Mouse (Mus musculus) CH12.LX (cell line): ENCODE results near the gene Pik3r6. TPM values are rescaled to one million over a fixed set of nuclear protein-coding genes. Genes with fewer than 3 reads are reported as not detected.

Experiments
- DNase-seq: peaks from one replicate; pipeline ENCODE4 v3.0.0-alpha.2; 2013; ENCODE audit errors: extremely low read depth
- H3K27ac ChIP-seq: 2 replicates; pipeline ENCODE4 v1.5.1; 2012; ENCODE audit warnings: low read depth, mild to moderate bottlenecking, control low read depth, moderate library complexity; ENCODE audit not compliant: insufficient read depth
- H3K27me3 ChIP-seq: replicated peaks from 2 replicates; pipeline ENCODE3; 2012; ENCODE audit warnings: inconsistent platforms
- H3K36me3 ChIP-seq, 2 experiments: replicated peaks in 1 of 2; 2 replicates each; pipeline versions ENCODE3 to v1.6.1; 2012; ENCODE audit warnings: inconsistent platforms in 1 of 2, low read length in 1 of 2, mild to moderate bottlenecking in 1 of 2, mixed read lengths in 1 of 2, moderate library complexity in 1 of 2; ENCODE audit not compliant: control insufficient read depth in 1 of 2, insufficient read depth in 1 of 2
- H3K4me1 ChIP-seq, 2 experiments: 2 replicates each; pipeline ENCODE4 v1.6.1; 2012; ENCODE audit warnings: inconsistent platforms in 1 of 2, moderate library complexity in 1 of 2; ENCODE audit not compliant: insufficient read depth in 2 of 2, control insufficient read depth in 1 of 2
- H3K4me2 ChIP-seq: 2 replicates; pipeline ENCODE4 v1.6.1; 2012; ENCODE audit warnings: low read depth, mild to moderate bottlenecking, control low read depth; ENCODE audit not compliant: poor library complexity, insufficient read depth, severe bottlenecking
- H3K4me3 ChIP-seq, 3 experiments: fragments of 150-350 bp in 1 of 3; sonication (generic) in 1 of 3; replicated peaks in 1 of 3; 2 replicates each; pipeline versions ENCODE3 to v1.5.1; 2011 to 2012; ENCODE audit warnings: low read depth in 2 of 3, low read length in 2 of 3, mild to moderate bottlenecking in 2 of 3, moderate library complexity in 2 of 3, control low read depth in 1 of 3, improper control_type of control experiment in 1 of 3, inconsistent platforms in 1 of 3, mixed read lengths in 1 of 3; ENCODE audit not compliant: poor library complexity in 1 of 3
- H3K79me2 ChIP-seq: replicated peaks from 2 replicates; pipeline ENCODE4 v1.6.1; 2012; ENCODE audit warnings: mild to moderate bottlenecking, moderate library complexity; ENCODE audit not compliant: control insufficient read depth, poor library complexity, insufficient read depth, severe bottlenecking; ENCODE audit errors: extremely low read depth
- H3K9ac ChIP-seq: 2 replicates; pipeline ENCODE4 v1.6.1; 2012; ENCODE audit warnings: low read depth, mild to moderate bottlenecking, control low read depth, moderate library complexity; ENCODE audit not compliant: insufficient read depth
- H3K9me3 ChIP-seq: replicated peaks from 2 replicates; pipeline ENCODE3; 2012; ENCODE audit warnings: low read length, inconsistent platforms, mixed read lengths
- BHLHE40 ChIP-seq: IDR thresholded peaks from 2 replicates; pipeline ENCODE4 v1.6.1; 2011; ENCODE audit warnings: mild to moderate bottlenecking, low read depth, low read length, improper control_type of control experiment
- CHD1 ChIP-seq: IDR thresholded peaks from 2 replicates; pipeline ENCODE4 v1.6.1; 2012; ENCODE audit warnings: low read depth, low read length, improper control_type of control experiment, inconsistent platforms
- CHD2 ChIP-seq: IDR thresholded peaks from 2 replicates; pipeline ENCODE4 v1.6.1; 2011; ENCODE audit warnings: low read length, improper control_type of control experiment
- CTCF ChIP-seq, 2 experiments: IDR thresholded peaks in 1 of 2; conservative IDR thresholded peaks in 1 of 2; 2 replicates each; pipeline ENCODE4 v1.5.1; 2011 to 2012; ENCODE audit warnings: low read depth in 2 of 2, low read length in 2 of 2, improper control_type of control experiment in 1 of 2, inconsistent platforms in 1 of 2, mild to moderate bottlenecking in 1 of 2, moderate library complexity in 1 of 2
- E2F4 ChIP-seq: IDR thresholded peaks from 2 replicates; pipeline ENCODE4 v1.6.1; 2011; ENCODE audit warnings: low read depth, low read length, improper control_type of control experiment; ENCODE audit not compliant: insufficient replicate concordance
- ELF1 ChIP-seq: IDR thresholded peaks from 2 replicates; pipeline ENCODE4 v1.6.1; 2014; ENCODE audit warnings: low read depth, mild to moderate bottlenecking, inconsistent platforms, low read length, improper control_type of control experiment
- EP300 ChIP-seq: IDR thresholded peaks from 2 replicates; pipeline ENCODE4 v1.6.1; 2011; ENCODE audit warnings: low read length, improper control_type of control experiment
- ETS1 ChIP-seq: conservative IDR thresholded peaks from 2 replicates; pipeline ENCODE4 v1.6.1; 2012; ENCODE audit warnings: low read depth, mild to moderate bottlenecking, inconsistent platforms, low read length, improper control_type of control experiment, moderate library complexity
- GABPA ChIP-seq: IDR thresholded peaks from 2 replicates; pipeline ENCODE4 v1.6.1; 2012; ENCODE audit warnings: low read depth, low read length, improper control_type of control experiment, inconsistent platforms; ENCODE audit not compliant: insufficient replicate concordance
- HCFC1 ChIP-seq: IDR thresholded peaks from 2 replicates; pipeline ENCODE4 v1.6.1; 2012; ENCODE audit warnings: low read depth, mild to moderate bottlenecking, inconsistent platforms, low read length, improper control_type of control experiment
- IRF4 ChIP-seq: IDR thresholded peaks from 2 replicates; pipeline ENCODE4 v1.6.1; 2014; ENCODE audit warnings: low read depth, mild to moderate bottlenecking, inconsistent platforms, low read length, improper control_type of control experiment
- JUN ChIP-seq: IDR thresholded peaks from 2 replicates; pipeline ENCODE4 v1.6.1; 2011; ENCODE audit warnings: low read depth, mild to moderate bottlenecking, low read length, improper control_type of control experiment, moderate library complexity; ENCODE audit not compliant: insufficient read depth
- JUND ChIP-seq: conservative IDR thresholded peaks from 2 replicates; pipeline ENCODE4 v1.6.1; 2011; ENCODE audit warnings: low read depth, low read length, improper control_type of control experiment
- KAT2A ChIP-seq: IDR thresholded peaks from 2 replicates; pipeline ENCODE4 v1.6.1; 2012; ENCODE audit warnings: low read length, improper control_type of control experiment, inconsistent platforms; ENCODE audit not compliant: insufficient replicate concordance
- MAFK ChIP-seq: IDR thresholded peaks from 2 replicates; pipeline ENCODE4 v1.6.1; 2011; ENCODE audit warnings: low read length, improper control_type of control experiment; ENCODE audit not compliant: insufficient replicate concordance
- MAX ChIP-seq: IDR thresholded peaks from 2 replicates; pipeline ENCODE4 v1.6.1; 2011; ENCODE audit warnings: low read length, improper control_type of control experiment
- MAZ ChIP-seq: IDR thresholded peaks from 2 replicates; pipeline ENCODE4 v1.6.1; 2012; ENCODE audit warnings: low read depth, mild to moderate bottlenecking, inconsistent platforms, low read length, improper control_type of control experiment, moderate library complexity
- MEF2A ChIP-seq: IDR thresholded peaks from 2 replicates; pipeline ENCODE4 v1.6.1; 2014; ENCODE audit warnings: low read depth, mild to moderate bottlenecking, inconsistent platforms, low read length, improper control_type of control experiment, borderline replicate concordance
- MXI1 ChIP-seq: IDR thresholded peaks from 2 replicates; pipeline ENCODE4 v1.6.1; 2011; ENCODE audit warnings: mild to moderate bottlenecking, low read depth, low read length, improper control_type of control experiment
- MYC ChIP-seq: IDR thresholded peaks from 2 replicates; pipeline ENCODE4 v1.6.1; 2011; ENCODE audit warnings: low read depth, mild to moderate bottlenecking, improper control_type of control experiment, low read length
- NELFE ChIP-seq: IDR thresholded peaks from 2 replicates; pipeline ENCODE4 v1.6.1; 2011; ENCODE audit warnings: low read depth, low read length, improper control_type of control experiment
- NRF1 ChIP-seq: IDR thresholded peaks from 2 replicates; pipeline ENCODE4 v1.6.1; 2014; ENCODE audit warnings: low read depth, mild to moderate bottlenecking, inconsistent platforms, low read length, improper control_type of control experiment, moderate library complexity
- POLR2A ChIP-seq: IDR thresholded peaks from 2 replicates; pipeline ENCODE4 v1.6.1; 2011; ENCODE audit warnings: low read depth, mild to moderate bottlenecking, improper control_type of control experiment, low read length
- POLR2AphosphoS2 ChIP-seq: IDR thresholded peaks from 2 replicates; pipeline ENCODE4 v1.6.1; 2011; ENCODE audit warnings: low read depth, low read length, improper control_type of control experiment
- RAD21 ChIP-seq: IDR thresholded peaks from 2 replicates; pipeline ENCODE4 v1.6.1; 2011; ENCODE audit warnings: low read depth, mild to moderate bottlenecking, low read length, improper control_type of control experiment, moderate library complexity
- RCOR1 ChIP-seq: conservative IDR thresholded peaks from 2 replicates; pipeline ENCODE4 v1.6.1; 2012; ENCODE audit warnings: low read depth, mild to moderate bottlenecking, inconsistent platforms, low read length, improper control_type of control experiment
- SIN3A ChIP-seq: IDR thresholded peaks from 2 replicates; pipeline ENCODE4 v1.6.1; 2012; ENCODE audit warnings: low read length, improper control_type of control experiment, inconsistent platforms
- SMC3 ChIP-seq: IDR thresholded peaks from 2 replicates; pipeline ENCODE4 v1.6.1; 2011; ENCODE audit warnings: low read depth, low read length, improper control_type of control experiment
- TBP ChIP-seq: conservative IDR thresholded peaks from 2 replicates; pipeline ENCODE4 v1.6.1; 2011; ENCODE audit warnings: low read depth, low read length, improper control_type of control experiment
- TCF12 ChIP-seq: IDR thresholded peaks from 2 replicates; pipeline ENCODE4 v1.6.1; 2014; ENCODE audit warnings: low read depth, mild to moderate bottlenecking, inconsistent platforms, low read length, improper control_type of control experiment
- UBTF ChIP-seq: IDR thresholded peaks from 2 replicates; pipeline ENCODE4 v1.6.1; 2012; ENCODE audit warnings: low read depth, mild to moderate bottlenecking, inconsistent platforms, low read length, improper control_type of control experiment, moderate library complexity
- USF1 ChIP-seq: IDR thresholded peaks from 2 replicates; pipeline ENCODE4 v1.6.1; 2014; ENCODE audit warnings: low read depth, mild to moderate bottlenecking, inconsistent platforms, low read length, improper control_type of control experiment
- USF2 ChIP-seq: conservative IDR thresholded peaks from 2 replicates; pipeline ENCODE4 v1.6.1; 2011; ENCODE audit warnings: low read depth, low read length, improper control_type of control experiment
- ZC3H11A ChIP-seq: IDR thresholded peaks from 2 replicates; pipeline ENCODE4 v1.6.1; 2012; ENCODE audit warnings: low read depth, mild to moderate bottlenecking, inconsistent platforms, low read length, improper control_type of control experiment
- ZKSCAN1 ChIP-seq: IDR thresholded peaks from 2 replicates; pipeline ENCODE4 v1.6.1; 2012; ENCODE audit warnings: low read depth, inconsistent platforms, low read length, improper control_type of control experiment, borderline replicate concordance
- ZMIZ1 ChIP-seq: IDR thresholded peaks from 2 replicates; pipeline ENCODE4 v1.6.1; 2012; ENCODE audit warnings: low read depth, mild to moderate bottlenecking, inconsistent platforms, low read length, improper control_type of control experiment
- ZNF384 ChIP-seq: IDR thresholded peaks from 2 replicates; pipeline ENCODE4 v1.6.1; 2012; ENCODE audit warnings: low read depth, low read length, improper control_type of control experiment, inconsistent platforms
- dilution Hi-C: fragments of 300-500 bp; cut with MboI; formaldehyde crosslinking; loops from 2 replicates; pipeline ENCODE4 v1.14.3; 2020; ENCODE audit warnings: low sequenced_read_pairs; ENCODE audit not compliant: extremely low pct_unique_long_range_greater_than_20kb, extremely low pct_ligation_motif_present
- in situ Hi-C: fragments of 300-500 bp; cut with MboI; formaldehyde crosslinking; loops from 3 replicates; pipeline ENCODE4 v1.14.3; 2019; ENCODE audit warnings: low sequenced_read_pairs, low pct_ligation_motif_present, low pct_unique_long_range_greater_than_20kb, mixed read lengths
- polyA plus RNA-seq: library from polyadenylated mRNA; unstranded; fragments of >175 nt; gene quantifications from 2 replicates; pipeline ENCODE4 v1.2.1, GENCODE M21; 2012; ENCODE audit warnings: low read depth; ENCODE audit not compliant: insufficient read length
- total RNA-seq, 2 experiments: library from RNA; depleted of rRNA; stranded (reverse); fragments of 300-350 nt in 1 of 2; fragments of >200 nt in 1 of 2; gene quantifications; 2 replicates each; pipeline ENCODE4 v1.2.3; 2012 to 2014

Pik3r6 gene
- total and polyA plus RNA-seq, 3 experiments: 82.9 to 90.2 (median 88.4) TPM

- no peaks in the 10 kb centered on the region for H3K9me3 ChIP-seq
- H3K4me1 ChIP-seq: peaks cover 9 to 71% of the 10 kb centered on the region in 2 experiments
- H3K27me3 ChIP-seq: no peaks in the 10 kb centered on the region
- no peak overlapping the region for H3K27ac ChIP-seq
- peaks cover 76 to 94% of the 10 kb centered on the region in 2 experiments for H3K36me3 ChIP-seq
- peak; percentile 62 for DNase-seq
- H3K79me2 ChIP-seq: no peaks in the 10 kb centered on the region
- TF ChIP-seq MAFK (no peak), ZKSCAN1 (no peak), POLR2A (no peak), USF2 (no peak), HCFC1 (no peak), TCF12 (0 out of 2 replicates have a peak, but pooled peaks have one; percentile 10), GABPA (no peak), CHD2 (no peak), RAD21 (peak; percentile 71), MAZ (no peak), JUND (no peak), EP300 (no peak), KAT2A (no peak), NRF1 (no peak), E2F4 (no peak), MYC (no peak), MEF2A (0 out of 2 replicates have a peak, but pooled peaks have one; percentile 13), ZC3H11A (peak; percentile 30; the same call in 1 of the 2 replicates), ZMIZ1 (no peak), MAX (no peak), USF1 (no peak), BHLHE40 (no peak), NELFE (no peak; the same call in 1 of the 2 replicates), ETS1 (no peak), ZNF384 (no peak), ELF1 (no peak), IRF4 (no peak), CTCF (conservative IDR thresholded peaks at IDR 0.05 in 1 of 2, IDR thresholded peaks at IDR 0.05 in 1 of 2; ENCODE audit: low read depth in 2 of 2, low read length in 2 of 2) (peak; percentile 86 to 96), TBP (no peak), UBTF (no peak), MXI1 (no peak), POLR2AphosphoS2 (no peak), SMC3 (peak; percentile 91), JUN (no peak), CHD1 (no peak), RCOR1 (no peak), SIN3A (no peak)
- dilution Hi-C loops (no loop called here), in situ Hi-C loops (no loop called here)
- H3K4me3 ChIP-seq: no peak overlapping the region
- H3K9ac ChIP-seq: no peak overlapping the region
- no peak overlapping the region for H3K4me2 ChIP-seq
These were observed 46.8 kb downstream of the Pik3r6 start for GRCm38 (mm10) chr11:68549597-68549996.
